8 mouse cellular contexts compared by ENCODE assay signal in the genomic region with DNA sequence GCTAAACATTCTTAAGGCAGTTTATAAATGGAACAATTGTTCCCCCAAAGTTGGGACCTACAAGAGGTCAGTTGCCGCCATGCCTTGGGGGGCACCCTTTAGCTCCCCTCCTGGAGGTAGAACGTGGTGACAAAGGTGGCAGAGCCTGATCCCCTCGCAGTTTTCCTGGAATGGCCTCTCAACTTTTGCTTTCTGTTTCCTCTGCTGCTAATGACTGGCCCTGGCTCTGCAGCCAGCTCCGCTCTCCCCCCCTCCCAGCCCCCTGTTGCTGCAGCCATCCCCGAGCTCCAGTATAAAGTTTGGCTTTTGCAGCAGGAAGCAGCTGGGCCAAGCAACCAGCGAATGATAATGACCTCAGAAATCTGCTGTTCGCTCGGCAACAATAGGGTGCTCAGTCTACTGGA.
DNase-seq lines count a peak whose midpoint lies in the region; ATAC-seq lines count a peak whose summit lies in the region.

No protein-coding gene starts in this region.

- H3K27ac ChIP-seq in forebrain, embryonic 14.5 days (ENCODE audit: low read depth, low read length) = peak overlapping the region; percentile 61; the same call in 1 of the 2 replicates

- no peaks in the 10 kb centered on the region for H3K27me3 ChIP-seq in forebrain, embryonic 14.5 days (replicated peaks; ENCODE audit: control insufficient read depth, insufficient read depth, low read length)

- peak overlapping the region; percentile 41 for H3K4me2 ChIP-seq in forebrain, embryonic 14.5 days (ENCODE audit: low read length)

- peaks cover 3% of the 10 kb centered on the region; the same call in 1 of the 2 replicates for H3K36me3 ChIP-seq in forebrain, embryonic 14.5 days (ENCODE audit: control insufficient read depth, insufficient read depth, low read length)

- no peak overlapping the region for H3K9ac ChIP-seq in forebrain, embryonic 14.5 days (ENCODE audit: low read length)

- H3K9me3 ChIP-seq in forebrain, embryonic 14.5 days (replicated peaks; ENCODE audit: control insufficient read depth, low read length) = no peaks in the 10 kb centered on the region

- no peak overlapping the region; the same call in 1 of the 2 replicates for H3K4me3 ChIP-seq in forebrain, embryonic 14.5 days (ENCODE audit: low read depth, low read length)

- 1% methylated on average over 8 of the region's 8 CpGs for WGBS in forebrain, embryonic 14.5 days

- DNase-seq in 3T3-L1 (ENCODE audit: low read depth, low spot score) = peak; percentile 3
- DNase-seq in adrenal gland, adult 2 months = peak; percentile 52
- DNase-seq in forebrain, embryonic 14.5 days (ENCODE audit: low spot score) = peak; percentile 89
- DNase-seq in heart, postnatal 4 days = peak; percentile 62
- peak; percentile 42 to 48 for DNase-seq in layer of hippocampus, adult 8-10 months (ENCODE audit: low spot score in 2 of 2)
- DNase-seq in urinary bladder, adult 2 months (ENCODE audit: low spot score) = no peak

- ATAC-seq in forebrain, embryonic 14.5 days = peak; percentile 79
- ATAC-seq in megakaryocyte progenitor cell, adult 5-6 weeks (replicated peaks; ENCODE audit: poor library complexity) = peak; percentile 55
- no peak for ATAC-seq in erythroblast, adult 5-6 weeks (replicated peaks; ENCODE audit: low FRiP score, poor library complexity, severe bottlenecking)

- peaks cover 50% of the 10 kb centered on the region for H3K4me1 ChIP-seq in forebrain, embryonic 14.5 days (ENCODE audit: control insufficient read depth, insufficient read depth, low read length)
